Mouse (Mus musculus): ENCODE measurements around the gene Mrvi1. TPM values are rescaled to one million over a fixed set of nuclear protein-coding genes. Genes with fewer than 3 reads are reported as not detected.

Gene Mrvi1
- polyA plus RNA-seq, 1 experiment = 0.19 TPM

DNA sequence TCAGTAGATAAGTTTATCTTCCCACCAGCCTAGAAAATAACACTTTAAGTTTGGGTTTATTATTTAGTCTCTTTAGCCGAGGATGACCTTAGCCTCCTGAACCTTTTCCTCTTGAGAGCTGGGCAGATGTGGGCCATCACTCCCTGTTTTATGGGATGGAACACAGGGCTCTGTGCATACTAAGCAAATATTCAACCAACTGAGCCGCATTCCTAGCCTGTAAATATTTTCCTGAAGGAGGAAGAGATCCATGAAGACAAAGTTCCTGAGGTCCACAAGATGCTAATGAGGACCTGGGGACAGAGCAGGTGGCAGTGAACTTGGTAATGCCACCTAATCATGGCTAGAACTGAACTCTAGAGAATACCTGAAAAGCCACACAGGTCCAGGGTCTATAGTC, 9.5 kb downstream of the Mrvi1 start:
- Histone ChIP-seq H3K9me3 (replicated peaks; ENCODE audit: control insufficient read depth, insufficient read depth, low read length, poor library complexity, severe bottlenecking) (no peaks in the 10 kb centered on the region), H3K27me3 (ENCODE audit: control insufficient read depth, insufficient read depth, low read length, poor library complexity, severe bottlenecking) (no peaks in the 10 kb centered on the region), H3K4me1 (ENCODE audit: control insufficient read depth, insufficient read depth, low read length) (no peaks in the 10 kb centered on the region), H3K36me3 (ENCODE audit: control insufficient read depth, insufficient read depth, low read length, poor library complexity, severe bottlenecking) (no peaks in the 10 kb centered on the region), H3K4me3 (ENCODE audit: low read depth, low read length) (no peak overlapping the region), H3K27ac (ENCODE audit: insufficient read depth, low read length) (no peak overlapping the region), H3K9ac (ENCODE audit: low read depth, poor library complexity, severe bottlenecking) (no peak overlapping the region)
- TF ChIP-seq CTCF (IDR thresholded peaks at IDR 0.05; ENCODE audit: low read depth, low read length) = no peak
- TF ChIP-seq POLR2A (IDR thresholded peaks at IDR 0.05; ENCODE audit: insufficient read depth, low read length) = no peak
- no peak for TF ChIP-seq EP300 (IDR thresholded peaks at IDR 0.05; ENCODE audit: insufficient read depth, low read depth, low read length)

- no peaks in the 10 kb centered on the region for H3K36me3 ChIP-seq (ENCODE audit: control insufficient read depth, insufficient read depth, low read length, poor library complexity, severe bottlenecking)
- H3K9me3 ChIP-seq (replicated peaks; ENCODE audit: control insufficient read depth, insufficient read depth, low read length, poor library complexity, severe bottlenecking) = no peaks in the 10 kb centered on the region
- no peaks in the 10 kb centered on the region for H3K4me1 ChIP-seq (ENCODE audit: control insufficient read depth, insufficient read depth, low read length)
- no peak overlapping the region for H3K27ac ChIP-seq (ENCODE audit: insufficient read depth, low read length)
- no peaks in the 10 kb centered on the region for H3K27me3 ChIP-seq (ENCODE audit: control insufficient read depth, insufficient read depth, low read length, poor library complexity, severe bottlenecking)
- H3K4me3 ChIP-seq (ENCODE audit: low read depth, low read length) = no peak overlapping the region
- TF ChIP-seq POLR2A (IDR thresholded peaks at IDR 0.05; ENCODE audit: insufficient read depth, low read length) (no peak), EP300 (IDR thresholded peaks at IDR 0.05; ENCODE audit: insufficient read depth, low read depth, low read length) (no peak), CTCF (IDR thresholded peaks at IDR 0.05; ENCODE audit: low read depth, low read length) (no peak)
- H3K9ac ChIP-seq (ENCODE audit: low read depth, poor library complexity, severe bottlenecking) = no peak overlapping the region
Measured at GRCm38 (mm10) chr7:110967373-110967772, 14.9 kb downstream of the Mrvi1 start.

- Histone ChIP-seq H3K9ac (ENCODE audit: low read depth, poor library complexity, severe bottlenecking) (no peak overlapping the region), H3K4me3 (ENCODE audit: low read depth, low read length) (no peak overlapping the region), H3K27me3 (ENCODE audit: control insufficient read depth, insufficient read depth, low read length, poor library complexity, severe bottlenecking) (no peaks in the 10 kb centered on the region), H3K4me1 (ENCODE audit: control insufficient read depth, insufficient read depth, low read length) (no peaks in the 10 kb centered on the region), H3K9me3 (replicated peaks; ENCODE audit: control insufficient read depth, insufficient read depth, low read length, poor library complexity, severe bottlenecking) (no peaks in the 10 kb centered on the region), H3K27ac (ENCODE audit: insufficient read depth, low read length) (no peak overlapping the region), H3K36me3 (ENCODE audit: control insufficient read depth, insufficient read depth, low read length, poor library complexity, severe bottlenecking) (no peaks in the 10 kb centered on the region)
- TF ChIP-seq CTCF (IDR thresholded peaks at IDR 0.05; ENCODE audit: low read depth, low read length) (no peak), EP300 (IDR thresholded peaks at IDR 0.05; ENCODE audit: insufficient read depth, low read depth, low read length) (no peak), POLR2A (IDR thresholded peaks at IDR 0.05; ENCODE audit: insufficient read depth, low read length) (no peak)
Measured at GRCm38 (mm10) chr7:110966853-110967252, 15.4 kb downstream of the Mrvi1 start.

GRCm38 (mm10) chr7:110965387-110965786, 16.9 kb downstream of the Mrvi1 start:
- Histone ChIP-seq H3K27ac (ENCODE audit: insufficient read depth, low read length) (no peak overlapping the region), H3K9me3 (replicated peaks; ENCODE audit: control insufficient read depth, insufficient read depth, low read length, poor library complexity, severe bottlenecking) (no peaks in the 10 kb centered on the region), H3K9ac (ENCODE audit: low read depth, poor library complexity, severe bottlenecking) (no peak overlapping the region), H3K4me1 (ENCODE audit: control insufficient read depth, insufficient read depth, low read length) (no peaks in the 10 kb centered on the region), H3K27me3 (ENCODE audit: control insufficient read depth, insufficient read depth, low read length, poor library complexity, severe bottlenecking) (no peaks in the 10 kb centered on the region), H3K4me3 (ENCODE audit: low read depth, low read length) (no peak overlapping the region), H3K36me3 (ENCODE audit: control insufficient read depth, insufficient read depth, low read length, poor library complexity, severe bottlenecking) (no peaks in the 10 kb centered on the region)
- TF ChIP-seq EP300 (IDR thresholded peaks at IDR 0.05; ENCODE audit: insufficient read depth, low read depth, low read length) (no peak), POLR2A (IDR thresholded peaks at IDR 0.05; ENCODE audit: insufficient read depth, low read length) (no peak), CTCF (IDR thresholded peaks at IDR 0.05; ENCODE audit: low read depth, low read length) (no peak)

- H3K27ac ChIP-seq (ENCODE audit: insufficient read depth, low read length) = no peak overlapping the region
- no peaks in the 10 kb centered on the region for H3K4me1 ChIP-seq (ENCODE audit: control insufficient read depth, insufficient read depth, low read length)
- no peak overlapping the region for H3K4me3 ChIP-seq (ENCODE audit: low read depth, low read length)
- no peaks in the 10 kb centered on the region for H3K9me3 ChIP-seq (replicated peaks; ENCODE audit: control insufficient read depth, insufficient read depth, low read length, poor library complexity, severe bottlenecking)
- no peak for TF ChIP-seq POLR2A (IDR thresholded peaks at IDR 0.05; ENCODE audit: insufficient read depth, low read length)
- TF ChIP-seq CTCF (IDR thresholded peaks at IDR 0.05; ENCODE audit: low read depth, low read length) = no peak
- no peak for TF ChIP-seq EP300 (IDR thresholded peaks at IDR 0.05; ENCODE audit: insufficient read depth, low read depth, low read length)
- no peaks in the 10 kb centered on the region for H3K27me3 ChIP-seq (ENCODE audit: control insufficient read depth, insufficient read depth, low read length, poor library complexity, severe bottlenecking)
- no peaks in the 10 kb centered on the region for H3K36me3 ChIP-seq (ENCODE audit: control insufficient read depth, insufficient read depth, low read length, poor library complexity, severe bottlenecking)
- H3K9ac ChIP-seq (ENCODE audit: low read depth, poor library complexity, severe bottlenecking) = no peak overlapping the region
Measured at GRCm38 (mm10) chr7:110963655-110963997, 18.6 kb downstream of the Mrvi1 start.

- no peaks in the 10 kb centered on the region for H3K27me3 ChIP-seq (ENCODE audit: control insufficient read depth, insufficient read depth, low read length, poor library complexity, severe bottlenecking)
- no peaks in the 10 kb centered on the region for H3K36me3 ChIP-seq (ENCODE audit: control insufficient read depth, insufficient read depth, low read length, poor library complexity, severe bottlenecking)
- H3K4me1 ChIP-seq (ENCODE audit: control insufficient read depth, insufficient read depth, low read length) = no peaks in the 10 kb centered on the region
- TF ChIP-seq POLR2A (IDR thresholded peaks at IDR 0.05; ENCODE audit: insufficient read depth, low read length) = no peak
- TF ChIP-seq CTCF (IDR thresholded peaks at IDR 0.05; ENCODE audit: low read depth, low read length) = no peak
- no peak for TF ChIP-seq EP300 (IDR thresholded peaks at IDR 0.05; ENCODE audit: insufficient read depth, low read depth, low read length)
- H3K9ac ChIP-seq (ENCODE audit: low read depth, poor library complexity, severe bottlenecking) = no peak overlapping the region
- H3K27ac ChIP-seq (ENCODE audit: insufficient read depth, low read length) = no peak overlapping the region
- no peak overlapping the region for H3K4me3 ChIP-seq (ENCODE audit: low read depth, low read length)
- no peaks in the 10 kb centered on the region for H3K9me3 ChIP-seq (replicated peaks; ENCODE audit: control insufficient read depth, insufficient read depth, low read length, poor library complexity, severe bottlenecking)
Measured at GRCm38 (mm10) chr7:110962943-110963654, 19.2 kb downstream of the Mrvi1 start.

All from ES-Bruce4 (cell line).